Mouse (Mus musculus) forebrain, postnatal 0 days (tissue): ENCODE results near the gene Psmg1. TPM values are rescaled to one million over a fixed set of nuclear protein-coding genes. Genes with fewer than 3 reads are reported as not detected.
A peak's percentile ranks its signal among the peaks of the same experiment; 100 is the strongest.
"Not testable (repeated sequence)": the region's sequence is repeated elsewhere in the genome, so short reads cannot be mapped to it uniquely, and the experiment has no call there.

ENCODE experiments used
- ATAC-seq: fragments of 200-750 bp; cut with Nextera tagmentation; 2 replicates; pipeline ENCODE4 v1.8.0; 2017; ENCODE audit warnings: mild to moderate bottlenecking, moderate library complexity
- DNase-seq: peaks from one replicate; pipeline ENCODE4 v3.0.0-alpha.2; 2015
- H3K27ac ChIP-seq: fragments of 300-500 bp; sonication (generic); 2 replicates; pipeline ENCODE4 v1.5.1; 2014; ENCODE audit warnings: low read depth, mild to moderate bottlenecking, antibody characterized with exemption, low read length, moderate library complexity, mixed read lengths
- H3K27me3 ChIP-seq: fragments of 300-500 bp; sonication (generic); 2 replicates; pipeline ENCODE4 v1.6.1; 2014; ENCODE audit warnings: mild to moderate bottlenecking, low read length, mixed read lengths; ENCODE audit not compliant: insufficient read depth
- H3K36me3 ChIP-seq: fragments of 300-500 bp; sonication (generic); 2 replicates; pipeline ENCODE4 v1.6.1; 2014; ENCODE audit warnings: mild to moderate bottlenecking, moderate library complexity; ENCODE audit not compliant: insufficient read depth
- H3K4me1 ChIP-seq: fragments of 300-500 bp; sonication (generic); 2 replicates; pipeline ENCODE4 v1.6.1; 2014; ENCODE audit warnings: antibody characterized with exemption; ENCODE audit not compliant: insufficient read depth
- H3K4me2 ChIP-seq: fragments of 300-500 bp; sonication (generic); 2 replicates; pipeline ENCODE4 v1.6.1; 2014; ENCODE audit warnings: low read depth, mild to moderate bottlenecking, moderate library complexity
- H3K4me3 ChIP-seq: fragments of 300-500 bp; sonication (generic); 2 replicates; pipeline ENCODE4 v1.5.1; 2014; ENCODE audit warnings: low read depth, low read length, mixed read lengths
- H3K9ac ChIP-seq: fragments of 300-500 bp; sonication (generic); 2 replicates; pipeline ENCODE4 v1.6.1; 2014; ENCODE audit warnings: mild to moderate bottlenecking
- H3K9me3 ChIP-seq: fragments of 300-500 bp; sonication (generic); 2 replicates; pipeline ENCODE4 v1.6.1; 2016; ENCODE audit warnings: low read length
- CTCF ChIP-seq: sonication (generic); IDR thresholded peaks from 2 replicates; pipeline ENCODE4 v1.5.1; 2016; ENCODE audit warnings: antibody characterized with exemption, control low read depth, low read depth
- WGBS: fragments of 180-500 bp; shearing (Covaris S2); extraction: QIAGEN DNeasy Blood & Tissue Kit; methylation state at CpG from one replicate; pipeline ENCODE4 v1.1.7; 2014; 5-methylcytosine and 5-hydroxymethylcytosine counted together
- polyA plus RNA-seq: library from polyadenylated mRNA; unstranded; fragments of >200 nt; fragmentation: Nextera tagmentation; extraction: Ambion mirVana; gene quantifications from 2 replicates; pipeline ENCODE4 v1.2.1, GENCODE M21; 2015
- total RNA-seq: library from RNA; depleted of rRNA; stranded (reverse); fragments of >200 nt; gene quantifications from 2 replicates; pipeline ENCODE4 v1.2.3, GENCODE M21; 2014

Gene Psmg1
- total and polyA plus RNA-seq, 2 experiments from 2014 or later: 35.2 to 59.1 TPM

GRCm38 (mm10) chr16:95991122-95991900 lies 551 bp upstream of the Psmg1 start:
- Histone ChIP-seq H3K36me3 (peaks cover 21% of the 10 kb centered on the region), H3K4me2 (peak overlapping the region; percentile 69), H3K27ac (peak overlapping the region; percentile 85), H3K27me3 (no peaks in the 10 kb centered on the region), H3K9me3 (no peaks in the 10 kb centered on the region), H3K4me1 (peaks cover 12% of the 10 kb centered on the region; the same call in 1 of the 2 replicates), H3K4me3 (peak overlapping the region; percentile 66), H3K9ac (peak overlapping the region; percentile 72)
- no peak for ATAC-seq
- 9% methylated on average over 10 of the region's 10 CpGs for WGBS
- no peak for DNase-seq
- TF ChIP-seq CTCF: 0 out of 2 replicates have a peak, but pooled peaks have one; percentile 11

- DNase-seq (no peak), ATAC-seq (no peak)
- Histone ChIP-seq H3K27me3 (no peaks in the 10 kb centered on the region), H3K36me3 (peaks cover 30% of the 10 kb centered on the region), H3K9ac (no peak overlapping the region), H3K27ac (no peak overlapping the region), H3K4me1 (peaks cover 2% of the 10 kb centered on the region; the same call in 1 of the 2 replicates), H3K9me3 (no peaks in the 10 kb centered on the region), H3K4me3 (no peak overlapping the region), H3K4me2 (no peak overlapping the region)
- WGBS: 87% methylated on average over 5 of the region's 5 CpGs
- no peak for TF ChIP-seq CTCF
Measured at GRCm38 (mm10) chr16:95984911-95985310, 5.8 kb downstream of the Psmg1 start.

- Histone ChIP-seq H3K9ac (no peak overlapping the region), H3K27ac (no peak overlapping the region), H3K4me3 (no peak overlapping the region), H3K27me3 (no peaks in the 10 kb centered on the region), H3K4me1 (no peaks in the 10 kb centered on the region), H3K9me3 (no peaks in the 10 kb centered on the region), H3K4me2 (no peak overlapping the region), H3K36me3 (peaks cover 31% of the 10 kb centered on the region)
- ATAC-seq: no peak
- WGBS: 77% methylated on average over 7 of the region's 7 CpGs
- no peak for DNase-seq
- peak; percentile 45; the same call in 1 of the 2 replicates for TF ChIP-seq CTCF
Measured at GRCm38 (mm10) chr16:95983601-95984000, 7.2 kb downstream of the Psmg1 start.

- no peak for ATAC-seq
- no peaks in the 10 kb centered on the region for H3K9me3 ChIP-seq
- no peaks in the 10 kb centered on the region for H3K4me1 ChIP-seq
- no peak overlapping the region for H3K4me2 ChIP-seq
- DNase-seq: no peak
- WGBS: 91% methylated on average over 2 of the region's 2 CpGs
- no peak overlapping the region for H3K9ac ChIP-seq
- no peaks in the 10 kb centered on the region for H3K36me3 ChIP-seq
- no peaks in the 10 kb centered on the region for H3K27me3 ChIP-seq
- no peak overlapping the region for H3K27ac ChIP-seq
- no peak for TF ChIP-seq CTCF
- no peak overlapping the region for H3K4me3 ChIP-seq
Measured at GRCm38 (mm10) chr16:95970841-95971240, 19.9 kb downstream of the Psmg1 start.

- TF ChIP-seq CTCF: no peak
- H3K36me3 ChIP-seq: no peaks in the 10 kb centered on the region
- 85% methylated on average over 11 of the region's 11 CpGs for WGBS
- H3K27ac ChIP-seq: no peak overlapping the region
- no peaks in the 10 kb centered on the region for H3K4me1 ChIP-seq
- no peaks in the 10 kb centered on the region for H3K9me3 ChIP-seq
- H3K9ac ChIP-seq: no peak overlapping the region
- no peak overlapping the region for H3K4me3 ChIP-seq
- H3K27me3 ChIP-seq: no peaks in the 10 kb centered on the region
- DNase-seq: no peak
- no peak for ATAC-seq
- H3K4me2 ChIP-seq: no peak overlapping the region
Measured at GRCm38 (mm10) chr16:95967455-95967854, 23.3 kb downstream of the Psmg1 start.

- peak; percentile 75 for DNase-seq
- H3K27ac ChIP-seq: no peak overlapping the region
- no peak for ATAC-seq
- no peaks in the 10 kb centered on the region for H3K36me3 ChIP-seq
- no peak overlapping the region for H3K9ac ChIP-seq
- no peak overlapping the region for H3K4me2 ChIP-seq
- no peaks in the 10 kb centered on the region for H3K27me3 ChIP-seq
- 56% methylated on average over 11 of the region's 11 CpGs for WGBS
- no peaks in the 10 kb centered on the region for H3K9me3 ChIP-seq
- no peak overlapping the region for H3K4me3 ChIP-seq
- peak; percentile 71 for TF ChIP-seq CTCF
- H3K4me1 ChIP-seq: no peaks in the 10 kb centered on the region
Measured at GRCm38 (mm10) chr16:95964427-95965023, 26.2 kb downstream of the Psmg1 start.

GRCm38 (mm10) chr16:95961484-95961883 lies 29.3 kb downstream of the Psmg1 start:
- not testable (repeated sequence) for DNase-seq, H3K9ac ChIP-seq, H3K27me3 ChIP-seq, H3K36me3 ChIP-seq, ATAC-seq, H3K4me2 ChIP-seq, H3K4me3 ChIP-seq, H3K9me3 ChIP-seq, H3K27ac ChIP-seq, H3K4me1 ChIP-seq
- 60% methylated on average over 1 of the region's 1 CpGs for WGBS

GRCm38 (mm10) chr16:95960689-95961088 lies 30.1 kb downstream of the Psmg1 start:
- not testable (repeated sequence) for H3K4me3 ChIP-seq, DNase-seq

More at GRCm38 (mm10) chr16:95960689-95961088, 30.1 kb downstream of the Psmg1 start:
- WGBS: 97% methylated on average over 2 of the region's 2 CpGs
- not testable (repeated sequence) for H3K36me3 ChIP-seq, H3K4me1 ChIP-seq, H3K27ac ChIP-seq, H3K9ac ChIP-seq, H3K4me2 ChIP-seq, ATAC-seq, H3K27me3 ChIP-seq, H3K9me3 ChIP-seq
